Mouse (Mus musculus) C2C12 (cell line): ENCODE measurements around the gene Lrrc51. TPM values are rescaled to one million over a fixed set of nuclear protein-coding genes. Genes with fewer than 3 reads are reported as not detected.

ENCODE experiments used
- H3K27me3 ChIP-seq: one replicate; pipeline ENCODE4 v1.6.1; 2011; ENCODE audit not compliant: control insufficient read depth, insufficient read depth, insufficient read length
- H3K36me3 ChIP-seq: one replicate; pipeline ENCODE4 v1.6.1; 2011; ENCODE audit not compliant: control insufficient read depth, insufficient read depth
- H3K4me3 ChIP-seq: one replicate; pipeline ENCODE4 v1.5.1; 2011; ENCODE audit warnings: mild to moderate bottlenecking, control low read depth; ENCODE audit not compliant: poor library complexity, insufficient read depth, severe bottlenecking
- H3K79me2 ChIP-seq: one replicate; pipeline ENCODE4 v1.6.1; 2011; ENCODE audit not compliant: control insufficient read depth, insufficient read depth
- H3K79me3 ChIP-seq: one replicate; pipeline ENCODE4 v1.6.1; 2011; ENCODE audit warnings: low read depth, control low read depth
- H3ac ChIP-seq: one replicate; pipeline ENCODE3; 2011; ENCODE audit warnings: low read depth; ENCODE audit not compliant: control insufficient read depth, insufficient read length
- CEBPB ChIP-seq: IDR thresholded peaks from one replicate; pipeline ENCODE4 v1.6.1; 2011; ENCODE audit warnings: low read depth, mild to moderate bottlenecking, control low read depth, moderate library complexity
- CTCF ChIP-seq: IDR thresholded peaks from one replicate; pipeline ENCODE4 v1.5.1; 2011; ENCODE audit not compliant: control insufficient read depth, insufficient read depth, insufficient read length
- FOSL1 ChIP-seq: IDR thresholded peaks from one replicate; pipeline ENCODE4 v1.8.0; 2011; ENCODE audit warnings: mild to moderate bottlenecking, low read length; ENCODE audit not compliant: poor library complexity, insufficient read depth, severe bottlenecking
- MAX ChIP-seq: IDR thresholded peaks from one replicate; pipeline ENCODE4 v1.6.1; 2011; ENCODE audit warnings: mild to moderate bottlenecking, control low read depth
- MYOD1 ChIP-seq: IDR thresholded peaks from one replicate; pipeline ENCODE4 v1.6.1; 2011; ENCODE audit warnings: low read depth; ENCODE audit not compliant: control insufficient read depth, insufficient read length
- MYOG ChIP-seq: IDR thresholded peaks from one replicate; pipeline ENCODE4 v1.6.1; 2011; ENCODE audit not compliant: control insufficient read depth, insufficient read length; ENCODE audit errors: extremely low read depth
- USF1 ChIP-seq: IDR thresholded peaks from one replicate; pipeline ENCODE4 v1.6.1; 2011; ENCODE audit warnings: low read depth, mild to moderate bottlenecking, control low read depth, moderate library complexity
- polyA plus RNA-seq: library from polyadenylated mRNA; unstranded; fragments of >200 nt; fragmentation: generic; extraction: Trizol; gene quantifications from one replicate; pipeline ENCODE4 v1.2.1, GENCODE M21; 2012; ENCODE audit warnings: missing spikeins

The Lrrc51 gene
- polyA plus RNA-seq, 1 experiment = 1.7 TPM

GRCm38 (mm10) chr7:101896104-101897066 lies 37.3 kb downstream of the Lrrc51 start:
- peak overlapping the region; percentile 38 for H3K4me3 ChIP-seq
- H3K36me3 ChIP-seq = no peaks in the 10 kb centered on the region
- peak; percentile 37 for TF ChIP-seq USF1
- TF ChIP-seq CEBPB = no peak
- no peak for TF ChIP-seq CTCF
- no peak for TF ChIP-seq MYOD1
- peak; percentile 95 for TF ChIP-seq MAX
- no peak for TF ChIP-seq MYOG
- no peak for TF ChIP-seq FOSL1

GRCm38 (mm10) chr7:101895695-101896094 lies 38.0 kb downstream of the Lrrc51 start:
- no peaks in the 10 kb centered on the region for H3K27me3 ChIP-seq
- peak overlapping the region; percentile 55 for H3ac ChIP-seq
- H3K79me2 ChIP-seq = no peaks in the 10 kb centered on the region
- no peaks in the 10 kb centered on the region for H3K79me3 ChIP-seq
- TF ChIP-seq MYOG (no peak), CEBPB (no peak), MAX (no peak), MYOD1 (no peak), USF1 (no peak)
- H3K4me3 ChIP-seq = peak overlapping the region; percentile 38
- no peaks in the 10 kb centered on the region for H3K36me3 ChIP-seq

More at GRCm38 (mm10) chr7:101896104-101897066, 37.3 kb downstream of the Lrrc51 start:
- Histone ChIP-seq H3K79me3 (no peaks in the 10 kb centered on the region), H3ac (peak overlapping the region; percentile 87), H3K27me3 (no peaks in the 10 kb centered on the region), H3K79me2 (no peaks in the 10 kb centered on the region)

- H3K36me3 ChIP-seq = no peaks in the 10 kb centered on the region
- no peak overlapping the region for H3ac ChIP-seq
- no peak overlapping the region for H3K4me3 ChIP-seq
- H3K79me2 ChIP-seq = no peaks in the 10 kb centered on the region
- TF ChIP-seq CEBPB = no peak
- TF ChIP-seq MAX = no peak
- no peak for TF ChIP-seq CTCF
- no peak for TF ChIP-seq MYOG
- TF ChIP-seq FOSL1 = no peak
- TF ChIP-seq MYOD1 = no peak
- TF ChIP-seq USF1 = no peak
- no peaks in the 10 kb centered on the region for H3K27me3 ChIP-seq
- no peaks in the 10 kb centered on the region for H3K79me3 ChIP-seq
Observed at GRCm38 (mm10) chr7:101888460-101888859, 45.2 kb downstream of the Lrrc51 start.

- H3K79me3 ChIP-seq = no peaks in the 10 kb centered on the region
- no peaks in the 10 kb centered on the region for H3K79me2 ChIP-seq
- no peak for TF ChIP-seq USF1
- no peak for TF ChIP-seq MYOD1
- no peak overlapping the region for H3ac ChIP-seq
- no peaks in the 10 kb centered on the region for H3K36me3 ChIP-seq
- no peak overlapping the region for H3K4me3 ChIP-seq
- H3K27me3 ChIP-seq = no peaks in the 10 kb centered on the region
Observed at GRCm38 (mm10) chr7:101886274-101886673, 47.4 kb downstream of the Lrrc51 start.

GRCm38 (mm10) chr7:101884160-101884559 lies 49.5 kb downstream of the Lrrc51 start:
- Histone ChIP-seq H3K27me3 (no peaks in the 10 kb centered on the region), H3K36me3 (no peaks in the 10 kb centered on the region), H3ac (no peak overlapping the region), H3K79me3 (no peaks in the 10 kb centered on the region), H3K79me2 (no peaks in the 10 kb centered on the region), H3K4me3 (no peak overlapping the region)
- TF ChIP-seq MAX = no peak
- no peak for TF ChIP-seq CEBPB
- TF ChIP-seq FOSL1 = no peak
- no peak for TF ChIP-seq MYOG
- no peak for TF ChIP-seq MYOD1
- no peak for TF ChIP-seq USF1
- TF ChIP-seq CTCF = no peak

GRCm38 (mm10) chr7:101882413-101883154 lies 51.1 kb downstream of the Lrrc51 start:
- no peak overlapping the region for H3K4me3 ChIP-seq
- H3K36me3 ChIP-seq = no peaks in the 10 kb centered on the region
- H3K79me2 ChIP-seq = no peaks in the 10 kb centered on the region
- no peaks in the 10 kb centered on the region for H3K27me3 ChIP-seq
- no peak overlapping the region for H3ac ChIP-seq
- no peaks in the 10 kb centered on the region for H3K79me3 ChIP-seq
- TF ChIP-seq MAX (no peak), MYOD1 (no peak), MYOG (no peak), FOSL1 (no peak), CTCF (no peak), CEBPB (no peak), USF1 (no peak)
